Mouse (Mus musculus): ENCODE measurements around the gene Armc7.

GRCm38 (mm10) chr11:115506586-115506985 is 31.1 kb downstream of the Armc7 start:
- TF ChIP-seq CTCF (IDR thresholded peaks at IDR 0.05; ENCODE audit: low read depth, low read length) = no peak
- no peak for TF ChIP-seq POLR2A (IDR thresholded peaks at IDR 0.05; ENCODE audit: borderline replicate concordance, low read depth, low read length)
